Mouse (Mus musculus): ENCODE measurements around the gene Adamts20.
"Not testable (repeated sequence)": the region's sequence is repeated elsewhere in the genome, so short reads cannot be mapped to it uniquely, and the experiment has no call there.

Gene Adamts20

DNA sequence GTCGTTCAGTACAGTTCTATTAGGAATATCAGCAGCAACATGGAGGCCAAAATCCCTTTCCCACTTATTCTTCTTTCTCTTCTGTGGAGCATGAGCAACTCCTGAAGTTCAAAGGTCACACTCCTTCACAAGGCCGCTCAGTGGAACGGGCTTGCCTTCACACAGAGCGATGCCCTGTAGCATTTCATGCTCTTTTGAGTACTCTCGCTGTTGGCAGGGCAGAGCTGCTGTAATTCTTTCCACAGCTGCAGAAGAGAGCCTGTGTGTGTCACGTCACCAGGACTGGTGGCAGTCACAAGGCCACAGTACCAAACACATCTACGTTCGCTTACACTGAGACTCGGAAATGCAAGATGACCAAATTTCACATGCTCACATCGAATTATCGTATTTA is 21.2 kb downstream of the Adamts20 start:
- no peak for DNase-seq

DNA sequence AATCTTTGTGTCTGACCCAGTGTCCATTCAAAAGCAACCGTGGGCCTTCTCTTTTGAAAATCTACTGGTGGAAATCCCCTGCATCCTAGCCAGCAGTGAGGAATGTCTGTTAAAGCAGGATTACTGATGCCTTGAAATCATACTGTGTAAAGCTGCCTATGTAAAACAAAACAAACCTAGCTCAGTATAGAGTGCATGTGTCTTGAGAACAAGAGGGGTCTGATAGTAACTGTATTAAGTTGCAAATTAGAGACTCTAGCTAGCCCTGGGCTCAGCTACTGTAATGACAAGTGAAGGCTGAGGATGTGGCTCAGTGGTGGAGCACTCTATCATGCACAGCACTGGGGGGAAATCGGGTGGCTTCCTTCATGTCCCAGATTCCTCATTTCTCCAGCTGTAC is 22.2 kb downstream of the Adamts20 start:
- DNase-seq, result no peak

DNA sequence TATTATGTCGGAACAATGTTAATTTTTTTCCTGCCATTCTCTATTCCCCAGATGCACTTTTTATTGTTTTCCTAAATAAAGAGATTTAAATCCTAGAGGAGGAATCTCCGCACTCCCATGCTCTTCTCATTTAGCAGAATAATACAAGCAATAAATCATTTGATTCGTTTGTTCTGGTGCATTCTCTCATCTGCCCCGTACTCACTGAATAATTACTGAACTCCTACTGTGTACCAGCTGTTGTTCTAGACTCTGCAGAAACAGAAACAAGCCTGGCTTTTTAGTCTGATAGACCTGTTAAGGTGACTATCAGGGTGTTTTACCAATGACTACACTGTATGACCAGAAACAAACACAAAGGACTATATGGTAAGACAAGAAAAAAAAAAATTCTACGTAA is 29.7 kb downstream of the Adamts20 start:
- no peak for DNase-seq

DNA sequence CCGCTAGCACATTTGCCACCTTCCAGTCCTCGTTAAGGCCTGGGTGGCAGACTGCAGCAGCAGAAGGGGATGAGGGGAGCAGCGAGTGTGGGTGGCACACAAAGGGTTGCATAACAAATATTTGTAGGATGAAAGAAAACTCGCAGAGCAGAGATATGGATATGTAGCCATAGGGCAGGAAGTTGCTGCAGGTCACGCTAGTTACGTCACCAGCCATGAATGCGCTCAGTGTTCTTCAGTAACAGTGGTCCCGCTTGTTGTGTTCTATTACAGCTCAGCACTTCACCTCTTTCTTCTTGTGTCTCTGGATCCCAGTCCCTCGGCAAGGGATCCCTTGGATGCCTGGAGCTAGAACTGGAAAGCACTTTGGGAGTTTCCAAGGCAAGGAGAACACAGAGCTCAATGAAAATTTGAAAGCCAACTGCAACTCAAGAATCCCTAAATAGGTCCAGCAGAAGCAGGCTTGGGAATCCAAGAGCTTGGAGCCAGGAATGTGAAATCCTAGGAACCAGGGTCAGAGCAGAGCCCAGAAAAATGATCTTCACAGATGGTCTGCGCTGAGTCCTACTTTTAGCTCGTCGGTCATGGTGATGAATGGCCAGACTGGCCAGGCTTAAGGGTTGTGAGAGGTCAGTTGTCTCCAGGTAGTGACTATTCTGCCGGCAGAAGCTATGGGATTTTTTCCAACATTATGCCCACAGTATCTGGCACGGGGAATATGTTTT is 34.4 kb downstream of the Adamts20 start:
- no peak for DNase-seq

DNA sequence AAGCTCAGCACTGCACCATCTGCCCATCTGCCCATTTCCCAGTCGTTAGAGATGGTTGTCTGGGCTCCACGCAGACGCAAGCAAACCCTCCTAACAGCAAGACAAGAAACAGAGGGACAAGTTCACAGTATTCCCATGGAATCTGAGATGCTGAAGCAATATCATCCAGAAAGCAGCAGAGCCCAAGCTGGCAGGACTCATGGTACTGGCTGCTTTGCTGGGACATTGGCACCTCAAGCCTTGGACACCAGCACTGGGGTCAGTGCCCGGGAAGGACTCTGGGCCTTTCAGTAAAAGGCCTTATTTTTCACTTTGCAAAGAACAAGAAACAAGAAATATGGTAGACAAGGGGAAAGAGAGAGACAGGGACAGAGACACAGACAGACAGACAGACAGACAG is 36.5 kb downstream of the Adamts20 start:
- DNase-seq, result no peak

DNA sequence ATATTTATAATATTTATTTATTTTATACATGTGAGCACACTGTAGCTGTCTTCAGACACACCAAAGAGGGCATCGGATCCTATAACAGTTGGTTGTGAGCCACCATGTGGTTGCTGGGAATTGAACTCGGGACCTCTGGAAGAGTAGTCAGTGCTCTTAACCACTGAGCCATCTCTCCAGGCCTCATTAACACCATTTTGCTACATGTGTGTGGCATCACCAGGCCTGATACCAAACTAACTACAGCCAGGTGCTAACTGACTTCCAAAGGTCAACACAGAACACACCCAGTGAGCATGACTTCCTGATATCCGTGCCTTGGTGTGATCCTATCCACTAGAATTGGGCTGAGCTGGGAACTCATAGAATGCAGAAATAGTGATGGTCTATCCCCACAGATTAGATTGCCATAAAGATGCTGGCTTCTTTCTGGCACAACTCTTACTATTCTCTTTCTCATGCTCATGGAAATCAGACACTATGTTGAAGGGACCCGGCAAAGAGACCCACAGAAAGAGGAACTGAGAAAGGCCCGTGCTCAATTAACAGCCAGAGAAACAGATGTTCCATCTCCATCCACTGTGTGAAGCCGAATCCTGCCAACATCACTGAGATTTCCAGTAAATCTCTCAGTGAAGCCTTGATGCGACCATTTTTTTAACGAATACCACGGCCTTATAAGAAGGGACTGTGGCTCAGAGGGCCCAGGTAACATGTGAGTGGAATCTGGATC is 37.6 kb downstream of the Adamts20 start:
- no peak for DNase-seq

DNA sequence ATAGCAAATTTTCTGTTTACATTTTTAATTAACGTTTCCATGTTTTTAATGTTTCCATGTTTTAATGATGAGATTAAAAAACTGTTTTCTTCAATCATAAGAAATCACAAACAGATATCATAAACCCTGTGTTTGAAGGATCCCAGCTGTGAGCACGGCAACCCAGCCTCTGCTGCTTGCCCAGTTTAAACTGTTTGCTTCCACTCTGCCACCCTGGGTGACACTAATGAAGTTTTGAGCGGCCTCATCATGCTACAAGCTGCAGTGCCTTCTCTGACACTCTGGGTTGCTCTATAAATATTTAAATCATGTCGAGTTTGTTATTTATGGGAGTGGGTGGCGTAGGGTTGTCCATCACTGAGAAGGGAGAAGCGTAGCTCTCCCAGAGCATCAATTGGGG is 44.7 kb downstream of the Adamts20 start:
- DNase-seq, result no peak

DNA sequence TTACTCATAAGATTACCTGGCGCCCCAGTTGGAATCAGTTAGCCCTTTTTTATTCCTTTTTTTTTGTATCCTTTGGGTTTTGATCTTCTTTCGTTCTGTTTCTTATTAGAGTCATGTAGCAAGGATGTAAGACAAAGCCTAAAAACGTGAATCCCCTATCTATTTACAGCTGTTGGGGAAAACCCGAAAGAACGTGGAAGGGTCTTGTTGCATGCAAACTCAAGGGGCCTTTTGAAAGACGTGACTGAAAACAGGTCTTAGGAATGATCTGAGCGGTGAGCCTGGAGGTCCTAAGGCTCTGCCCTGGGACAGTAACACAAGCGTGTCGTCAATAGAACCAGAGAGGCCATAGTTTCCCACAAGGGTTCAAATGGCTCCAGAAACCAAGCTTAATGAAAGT is 46.1 kb downstream of the Adamts20 start:
- DNase-seq, result no peak

DNA sequence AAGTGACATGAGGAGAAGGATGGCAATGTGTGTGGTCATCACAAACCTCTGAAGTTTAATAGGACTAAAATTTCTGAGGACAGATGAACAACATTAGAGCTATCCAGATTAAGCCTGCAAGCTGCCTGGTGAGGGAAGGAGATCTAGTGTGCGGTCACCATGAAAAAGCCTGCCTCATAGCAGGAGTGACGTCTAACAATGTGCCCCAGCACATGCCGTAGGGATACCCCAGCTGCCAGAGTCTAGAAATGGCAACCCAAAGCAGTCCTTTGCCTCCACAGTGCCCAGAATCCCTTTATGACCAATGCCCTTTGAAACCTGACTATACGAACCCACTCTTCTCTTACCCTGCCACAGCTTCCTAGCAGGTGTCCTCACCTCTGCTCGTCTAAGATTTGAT is 46.8 kb downstream of the Adamts20 start:
- DNase-seq, result no peak

DNA sequence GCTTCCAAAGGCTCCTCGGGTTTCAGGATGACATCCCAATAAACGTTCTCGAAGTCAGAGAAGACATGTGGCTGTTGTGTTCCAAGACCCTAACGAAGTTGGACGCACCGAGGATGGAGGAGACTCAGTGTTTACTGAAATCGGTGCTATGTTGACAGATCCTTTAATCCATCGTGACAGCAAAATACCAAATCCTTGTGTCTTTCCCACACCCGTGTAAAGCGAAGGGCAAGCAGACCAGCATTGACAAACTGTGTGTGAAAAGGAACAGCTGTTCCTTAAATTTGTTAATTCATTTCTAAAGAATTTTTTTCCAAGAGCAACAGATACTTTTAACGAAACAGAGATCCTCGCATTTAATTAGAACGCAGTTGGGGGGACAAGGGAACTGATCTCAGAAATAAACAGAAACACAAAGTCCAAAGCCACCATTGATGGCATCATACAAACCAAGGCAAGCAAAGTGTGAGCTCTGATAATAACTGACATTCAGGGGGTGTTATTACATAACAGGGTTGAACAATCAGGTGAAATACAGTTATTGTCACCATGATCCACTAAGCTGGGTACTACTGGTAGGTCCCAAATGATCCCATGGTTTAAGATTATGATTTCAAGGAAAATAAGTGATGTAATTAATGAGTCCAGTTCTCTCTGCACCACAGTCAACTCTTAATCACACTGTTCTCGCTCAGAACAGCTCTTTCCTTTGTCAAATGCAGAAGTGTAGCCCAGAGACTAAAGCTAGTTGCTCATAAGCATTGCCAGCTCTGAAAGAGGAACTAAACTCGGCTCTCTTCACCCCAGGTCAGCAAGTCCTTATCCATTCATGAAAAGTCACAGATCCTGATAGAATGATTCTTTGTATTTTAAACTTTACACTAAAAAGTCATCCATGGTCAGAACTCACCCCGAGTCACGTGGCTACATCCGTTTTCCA is 47.7 kb downstream of the Adamts20 start:
- no peak for DNase-seq

DNA sequence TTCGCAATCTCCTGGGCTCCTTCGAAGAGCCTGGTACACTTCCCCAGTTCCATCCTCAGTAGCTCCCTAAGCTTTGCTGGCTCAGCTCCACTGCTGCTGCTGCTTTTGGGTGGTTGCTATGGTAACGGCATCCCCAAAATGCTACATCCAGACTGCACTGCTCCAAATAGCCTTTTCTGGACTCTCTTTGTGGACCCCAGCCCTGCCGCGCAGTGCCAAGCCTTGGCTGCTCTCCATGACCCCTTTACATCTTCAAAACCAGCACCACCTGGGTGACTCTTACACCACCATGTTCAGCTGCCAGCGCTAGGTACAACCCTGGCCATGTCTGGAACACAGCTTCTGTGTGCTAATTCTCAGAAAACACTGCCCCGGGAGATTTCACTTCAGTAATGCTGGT is 55.4 kb downstream of the Adamts20 start:
- no peak for DNase-seq

DNA sequence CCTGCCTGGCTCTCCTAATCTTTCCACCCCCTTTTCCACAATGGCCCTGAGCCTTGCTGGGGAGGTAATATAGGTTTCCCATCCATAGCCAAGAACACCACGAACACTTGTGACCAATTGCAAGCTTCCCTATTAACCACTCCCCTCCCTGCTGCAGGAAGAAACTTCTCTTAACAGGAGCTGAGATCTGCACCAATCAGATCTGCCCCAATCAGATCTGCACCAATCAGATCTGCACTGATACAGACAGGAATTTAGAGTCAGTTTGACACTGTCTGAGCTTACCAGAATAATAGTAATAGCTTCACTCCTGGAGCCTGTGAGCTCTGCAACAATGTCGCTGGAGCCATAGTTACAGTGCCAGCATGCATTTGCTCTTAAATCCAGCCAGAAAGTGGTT is 58.9 kb downstream of the Adamts20 start:
- DNase-seq, result no peak

DNA sequence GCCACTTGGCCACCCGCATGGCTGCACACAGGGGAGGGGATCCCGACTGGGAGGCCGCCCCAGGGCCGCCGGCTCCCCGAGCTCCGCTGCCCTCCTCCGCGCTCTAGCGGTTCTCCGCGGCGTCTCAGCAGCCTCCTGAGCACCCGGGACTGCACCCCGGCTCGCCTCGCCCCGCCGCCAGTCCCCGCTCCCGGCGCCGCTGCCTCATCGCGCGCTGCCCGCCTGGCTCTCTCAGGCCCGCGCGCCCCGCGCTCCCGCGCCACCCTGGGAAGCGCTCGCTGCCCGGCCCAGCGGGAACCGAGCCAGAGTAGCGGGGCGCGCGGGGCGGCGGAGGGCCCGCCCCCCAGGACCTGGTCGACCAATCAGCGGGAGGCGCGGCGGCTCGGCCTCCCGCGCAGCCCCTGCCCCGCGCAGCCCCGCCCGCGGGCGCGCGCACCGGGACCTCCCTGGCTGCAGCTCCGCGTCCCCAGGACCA is 61.1 kb downstream of the Adamts20 start:
- DNase-seq, result peak; percentile 10 to 17

DNA sequence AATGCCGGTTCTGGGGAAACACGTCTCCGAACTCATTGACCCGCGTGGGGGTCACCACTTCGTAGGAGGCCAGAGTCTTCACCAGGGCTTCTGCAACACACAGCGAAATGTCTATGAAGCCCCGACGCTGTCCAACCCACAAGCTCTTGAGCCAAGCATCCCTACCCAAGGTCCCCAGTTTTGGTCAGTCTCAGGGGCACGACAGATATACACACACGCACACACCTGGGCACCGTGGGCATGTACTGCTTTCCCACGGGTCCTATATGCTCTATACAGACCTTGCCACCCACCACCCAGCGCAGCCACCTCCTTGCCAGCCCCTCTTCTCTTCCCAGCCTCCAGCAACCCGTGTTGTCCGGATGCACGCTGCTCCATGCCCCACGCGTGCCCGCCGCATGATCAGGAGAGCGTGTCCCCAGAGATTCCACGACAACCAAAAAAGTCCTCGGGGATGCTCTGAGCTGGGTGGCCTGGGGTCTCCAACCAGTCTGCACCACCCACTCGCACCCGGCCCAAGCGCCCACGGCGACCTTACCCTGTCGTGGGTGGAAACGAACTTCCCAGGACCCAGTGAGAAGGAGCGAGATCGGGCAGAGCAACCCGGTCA is 61.7 kb downstream of the Adamts20 start:
- no peak for DNase-seq

DNA sequence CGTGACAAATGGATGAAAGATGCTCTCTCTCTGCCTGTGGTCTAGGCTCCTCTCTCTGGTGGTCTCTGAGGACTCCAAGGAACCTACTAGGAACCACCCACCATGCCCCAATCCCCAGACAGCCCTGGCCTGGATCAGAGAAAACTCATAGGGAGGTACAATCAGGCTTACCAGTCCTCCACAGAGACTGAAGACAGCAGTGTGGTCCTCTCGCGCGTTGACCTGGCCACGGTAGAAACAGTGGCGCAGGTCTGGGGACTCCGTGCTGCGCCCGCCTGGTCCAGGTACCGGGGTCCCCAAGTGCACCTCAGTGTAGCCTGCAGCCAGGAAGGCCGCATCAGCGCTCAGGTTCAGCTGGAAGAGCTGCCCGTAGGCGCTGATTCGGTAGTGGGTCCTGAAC is 62.2 kb downstream of the Adamts20 start:
- DNase-seq, result no peak

DNA sequence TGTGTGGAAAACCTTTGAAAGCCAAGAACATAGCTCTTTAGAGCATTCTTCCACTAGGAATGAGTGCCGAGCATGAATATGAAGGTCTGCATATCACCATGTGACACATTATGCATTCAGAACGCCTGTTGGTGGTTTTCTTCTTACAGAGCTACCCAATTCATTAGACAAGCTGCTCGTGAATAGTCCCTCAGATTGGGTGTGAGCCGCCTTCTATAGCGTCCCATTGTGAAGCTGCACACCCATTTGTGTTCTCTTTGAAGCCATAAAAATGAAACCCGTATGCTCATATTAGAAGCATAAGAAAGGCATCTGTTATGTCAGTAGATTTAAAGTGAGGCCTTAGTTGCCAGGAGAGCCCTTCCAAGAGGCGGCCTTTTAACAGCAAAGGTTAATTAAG is 72.5 kb downstream of the Adamts20 start:
- no peak for DNase-seq

DNA sequence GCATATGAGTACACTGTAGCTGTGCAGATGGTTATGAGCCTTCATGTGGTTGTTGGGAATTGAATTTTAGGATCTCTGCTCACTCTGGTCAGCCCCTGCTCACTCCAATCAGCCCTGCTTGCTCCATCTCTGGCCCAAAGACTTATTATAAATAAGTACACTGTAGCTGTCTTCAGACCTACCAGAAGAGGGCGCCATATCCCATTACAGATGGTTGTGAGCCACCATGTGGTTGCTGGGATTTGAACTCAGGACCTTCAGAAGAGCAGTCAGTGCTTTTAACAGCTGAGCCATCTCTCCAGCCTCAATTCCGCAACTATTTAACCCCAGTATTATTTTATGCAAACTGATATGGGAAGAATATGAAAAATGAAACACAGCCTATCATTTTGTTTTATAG is 75.1 kb downstream of the Adamts20 start:
- not testable (repeated sequence) for DNase-seq

DNA sequence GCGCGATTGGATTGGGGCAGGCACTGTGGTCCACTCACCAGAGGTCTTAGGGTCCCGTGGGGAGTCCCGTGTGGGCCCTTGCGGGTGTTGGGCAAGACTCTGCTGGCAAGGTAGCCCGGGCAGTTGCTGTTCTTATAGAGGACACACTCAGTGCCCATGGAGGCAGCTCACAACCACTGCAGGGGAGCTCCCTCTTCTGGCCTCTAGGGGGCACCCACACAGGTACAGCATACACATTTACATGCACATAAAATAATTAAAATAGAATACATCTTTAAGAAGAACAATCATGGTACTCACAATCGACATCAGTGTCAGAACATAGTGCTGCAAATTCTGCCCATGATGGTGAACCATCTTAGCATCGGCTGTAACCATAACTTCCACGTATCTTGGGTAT is 85.8 kb downstream of the Adamts20 start:
- DNase-seq, result peak in 1 of 2 experiments; percentile 12

DNA sequence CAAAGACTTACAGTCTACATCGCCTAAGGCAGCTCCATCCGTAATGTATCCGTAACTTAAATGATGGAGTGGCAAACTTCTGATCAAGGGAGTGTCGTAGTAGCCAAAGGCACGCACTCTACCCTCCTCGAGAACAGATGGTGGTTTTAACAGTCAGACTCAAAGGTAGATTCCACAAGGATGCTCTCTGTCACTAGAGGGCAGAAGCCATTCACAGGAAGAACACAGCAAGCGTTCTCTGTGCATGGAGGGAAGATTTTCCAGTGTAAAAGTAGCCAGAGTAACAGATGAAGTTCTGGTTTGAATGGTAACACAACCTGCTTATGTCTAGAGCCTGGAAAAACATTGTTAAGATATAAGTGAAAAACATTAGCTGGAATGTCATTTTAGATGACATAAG is 92.7 kb downstream of the Adamts20 start:
- DNase-seq, result no peak

DNA sequence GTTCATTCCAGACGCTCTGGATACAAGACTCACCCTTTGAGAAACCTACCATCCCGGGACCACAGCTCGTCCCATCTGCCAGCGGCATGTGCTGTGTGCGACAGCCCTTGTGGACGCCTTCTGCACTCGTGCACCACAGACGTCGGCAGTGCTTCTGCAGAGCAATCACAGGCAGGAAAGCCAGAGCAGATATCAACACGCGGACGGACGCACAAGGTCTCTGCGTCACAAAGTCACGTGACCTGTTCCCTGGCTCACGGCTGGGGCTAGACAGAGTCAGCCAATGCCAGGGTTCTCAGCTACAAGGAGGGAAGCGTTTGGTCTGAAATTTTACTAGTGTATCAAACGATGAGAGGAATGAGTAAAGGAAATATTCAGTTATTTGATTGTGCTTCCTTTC is 116.2 kb downstream of the Adamts20 start:
- DNase-seq, result no peak

DNA sequence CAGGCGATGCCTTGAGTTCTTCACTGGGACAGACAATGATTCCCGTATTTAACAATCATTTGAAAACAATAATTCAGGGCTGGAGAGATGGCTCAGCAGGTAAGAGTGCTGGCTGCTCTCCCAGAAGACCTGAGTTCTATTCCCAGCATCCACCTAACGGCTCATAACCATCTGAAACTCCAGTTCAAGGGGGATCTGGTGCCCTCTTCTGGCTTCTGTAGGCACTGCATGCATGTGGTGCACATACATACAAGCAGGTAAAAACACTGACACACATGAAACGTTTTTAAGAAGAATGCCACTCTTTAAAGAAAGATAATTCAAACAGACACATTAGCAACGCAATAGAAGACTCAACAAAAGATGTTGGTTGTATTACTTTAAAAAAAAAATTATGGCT is 120.9 kb downstream of the Adamts20 start:
- no peak for DNase-seq

DNA sequence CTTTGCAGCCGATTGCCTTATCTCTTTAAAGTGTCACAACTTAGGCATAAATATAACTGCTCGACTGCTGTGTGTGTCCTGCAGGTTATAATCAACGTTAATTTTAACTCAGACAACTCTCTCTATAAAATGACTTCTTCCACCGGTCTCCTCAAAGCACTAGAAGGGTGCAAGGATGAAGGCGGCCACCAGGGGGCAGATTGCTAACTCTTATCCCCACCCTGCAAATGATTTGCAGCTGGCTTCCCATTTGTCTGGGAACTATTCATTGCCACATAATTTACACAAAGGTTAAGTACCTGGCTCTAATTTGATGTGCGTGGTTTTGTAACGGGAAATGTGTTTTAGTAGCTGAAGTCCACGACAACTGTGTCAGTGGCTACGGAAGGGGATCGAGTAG is 122.9 kb downstream of the Adamts20 start:
- peak; percentile 55 to 86 for DNase-seq

DNA sequence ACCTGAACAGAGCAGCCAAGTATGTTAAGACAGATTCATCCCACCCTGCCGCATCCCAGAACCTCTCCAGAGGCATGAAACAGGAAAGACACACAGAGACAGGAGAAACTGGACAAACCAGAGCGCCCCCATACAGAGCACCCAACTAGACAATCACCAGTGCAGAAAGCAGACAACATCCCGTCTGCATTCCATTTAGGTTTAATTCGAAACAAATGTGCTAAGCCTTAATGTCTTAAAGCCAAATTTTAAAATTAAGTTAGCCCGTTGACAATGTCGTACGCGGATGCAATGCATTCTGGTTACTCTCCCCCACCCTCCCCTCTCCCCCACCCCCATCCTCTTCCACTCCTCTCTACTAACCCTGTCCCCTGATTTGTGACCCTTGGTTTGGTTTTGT is 126.2 kb downstream of the Adamts20 start:
- no peak for DNase-seq
